Mouse (Mus musculus) myocyte (in vitro differentiated cells): ENCODE data around the gene Ttll11.

ENCODE experiments used
- CEBPB ChIP-seq: IDR thresholded peaks from 2 replicates; pipeline ENCODE4 v1.6.1; 2011; ENCODE audit warnings: mild to moderate bottlenecking, moderate library complexity; ENCODE audit not compliant: poor library complexity, insufficient read depth, severe bottlenecking
- E2F4 ChIP-seq: IDR thresholded peaks from one replicate; pipeline ENCODE4 v1.6.1; 2011; ENCODE audit warnings: mild to moderate bottlenecking, control low read depth, moderate library complexity; ENCODE audit not compliant: insufficient read depth
- MAX ChIP-seq: IDR thresholded peaks from one replicate; pipeline ENCODE4 v1.6.1; 2011; ENCODE audit warnings: low read depth, mild to moderate bottlenecking, control low read depth
- MYOD1 ChIP-seq, 3 experiments: IDR thresholded peaks; one replicate each; pipeline ENCODE4 v1.6.1; 2011; ENCODE audit warnings: control low read depth in 2 of 3, low read depth in 2 of 3, mild to moderate bottlenecking in 2 of 3, moderate library complexity in 1 of 3; ENCODE audit not compliant: insufficient read length in 2 of 3, control insufficient read depth in 1 of 3
- MYOG ChIP-seq, 3 experiments: IDR thresholded peaks; one replicate each; pipeline ENCODE4 v1.6.1; 2011; ENCODE audit warnings: control low read depth in 2 of 3, low read depth in 2 of 3, mild to moderate bottlenecking in 2 of 3; ENCODE audit not compliant: insufficient read length in 2 of 3, control insufficient read depth in 1 of 3, insufficient read depth in 1 of 3
- POLR2A ChIP-seq: IDR thresholded peaks from one replicate; pipeline ENCODE4 v1.6.1; 2011; ENCODE audit warnings: low read depth, mild to moderate bottlenecking, control low read depth, moderate library complexity; ENCODE audit not compliant: insufficient read length
- POLR2AphosphoS2 ChIP-seq: IDR thresholded peaks from one replicate; pipeline ENCODE4 v1.6.1; 2011; ENCODE audit warnings: low read depth, control low read depth; ENCODE audit not compliant: insufficient read length
- REST ChIP-seq: IDR thresholded peaks from one replicate; pipeline ENCODE4 v1.6.1; 2011; ENCODE audit warnings: mild to moderate bottlenecking, control low read depth, moderate library complexity; ENCODE audit not compliant: insufficient read depth, insufficient read length
- TCF12 ChIP-seq: IDR thresholded peaks from one replicate; pipeline ENCODE4 v1.6.1; 2011; ENCODE audit warnings: mild to moderate bottlenecking, control low read depth; ENCODE audit not compliant: poor library complexity, insufficient read depth, severe bottlenecking
- TCF3 ChIP-seq: IDR thresholded peaks from one replicate; pipeline ENCODE4 v1.6.1; 2011; ENCODE audit warnings: low read depth, control low read depth; ENCODE audit not compliant: insufficient read length
- USF1 ChIP-seq: IDR thresholded peaks from one replicate; pipeline ENCODE4 v1.6.1; 2011; ENCODE audit warnings: low read depth, mild to moderate bottlenecking, control low read depth, moderate library complexity

GRCm38 (mm10) chr2:35889776-35890175 lies 89.9 kb downstream of the Ttll11 start:
- TF ChIP-seq POLR2A (no peak), TCF12 (no peak), E2F4 (no peak), MYOG (IDR thresholded peaks at IDR 0.05; ENCODE audit: control insufficient read depth in 1 of 3, insufficient read depth in 1 of 3, insufficient read length in 2 of 3, low read depth in 2 of 3) (no peak), MAX (no peak), USF1 (no peak), REST (no peak), TCF3 (no peak), POLR2AphosphoS2 (no peak), CEBPB (no peak), MYOD1 (IDR thresholded peaks at IDR 0.05; ENCODE audit: control insufficient read depth in 1 of 3, insufficient read length in 2 of 3, low read depth in 2 of 3) (no peak)
